9 mouse cellular contexts compared by ENCODE assay signal in genomic region chr7:144653681-144654425, GRCm38 (mm10).
DNase-seq lines count a peak whose midpoint lies in the region; ATAC-seq and TF ChIP-seq lines count a peak whose summit lies in the region.
"Had no signal": no experiment of that assay in that cellular context is flagged by ENCODE, and none has a peak within 500 bp of the region (broad histone marks: within the 10 kb centered on the region; RNA-seq: fewer than 3 reads in every experiment).

No protein-coding gene starts in this region.

- H3K27ac ChIP-seq in forebrain, embryonic 15.5 days (replicated peaks) = peak overlapping the region; percentile 32
- H3K27ac ChIP-seq in hindbrain, embryonic 11.5 days (ENCODE audit: low read depth, low read length) = peak overlapping the region; percentile 79
- H3K27ac ChIP-seq in layer of hippocampus, adult 2 months = peak overlapping the region; percentile 21; the same call in 1 of the 2 replicates
- peak overlapping the region; percentile 85 for H3K27ac ChIP-seq in lung, embryonic 14.5 days (ENCODE audit: low read depth)
- H3K27ac ChIP-seq: heart, adult 2 months had no signal

- peaks cover 19% of the 10 kb centered on the region for H3K4me1 ChIP-seq in forebrain, embryonic 15.5 days
- peaks cover 11% of the 10 kb centered on the region for H3K4me1 ChIP-seq in hindbrain, embryonic 11.5 days (replicated peaks; ENCODE audit: control insufficient read depth, insufficient read depth, low read length)
- peaks cover 14% of the 10 kb centered on the region for H3K4me1 ChIP-seq in lung, embryonic 14.5 days (ENCODE audit: insufficient read depth)

- ATAC-seq in forebrain, embryonic 15.5 days (replicated peaks) = peak; percentile 95
- peak; percentile 95 for ATAC-seq in hindbrain, embryonic 11.5 days (ENCODE audit: low FRiP score)
- ATAC-seq in lung, embryonic 14.5 days (ENCODE audit: insufficient read depth) = peak; percentile 89
- no peak for ATAC-seq in granulocyte monocyte progenitor cell, adult 5-6 weeks (replicated peaks; ENCODE audit: poor library complexity, severe bottlenecking)

- no peak for TF ChIP-seq CTCF in layer of hippocampus, adult 2 months (conservative IDR thresholded peaks at IDR 0.05)
- TF ChIP-seq CTCF in lung, embryonic 14.5 days (IDR thresholded peaks at IDR 0.05; ENCODE audit: low read depth) = no peak

- peak; percentile 62 for DNase-seq in testis, postnatal 14 days (ENCODE audit: low spot score)
- no peak for DNase-seq in testis, postnatal 10 days (ENCODE audit: low spot score)
- peak; percentile 74 for DNase-seq in hindbrain, embryonic 11.5 days (ENCODE audit: low spot score)
- peak; percentile 50 to 74 for DNase-seq in layer of hippocampus, adult 2 months (ENCODE audit: low spot score in 2 of 2)
- peak; percentile 89 for DNase-seq in lung, embryonic 14.5 days
- peak; percentile 97 for DNase-seq in retina, embryonic 14.5 days (ENCODE audit: low spot score)

- no peak overlapping the region for H3K4me2 ChIP-seq in forebrain, embryonic 15.5 days (replicated peaks)
- no peak overlapping the region for H3K4me2 ChIP-seq in hindbrain, embryonic 11.5 days (replicated peaks; ENCODE audit: low read depth, low read length)
- no peak overlapping the region for H3K4me2 ChIP-seq in lung, embryonic 14.5 days

- H3K36me3 ChIP-seq in forebrain, embryonic 15.5 days = no peaks in the 10 kb centered on the region
- no peaks in the 10 kb centered on the region for H3K36me3 ChIP-seq in hindbrain, embryonic 11.5 days (ENCODE audit: control insufficient read depth, insufficient read depth, low read length)
- H3K36me3 ChIP-seq in lung, embryonic 14.5 days (ENCODE audit: insufficient read depth) = peaks cover 12% of the 10 kb centered on the region; the same call in 1 of the 2 replicates

- no peak overlapping the region for H3K9ac ChIP-seq in forebrain, embryonic 15.5 days (replicated peaks)
- peak overlapping the region; percentile 44; the same call in 1 of the 2 replicates for H3K9ac ChIP-seq in hindbrain, embryonic 11.5 days (ENCODE audit: low read depth, low read length)
- no peak overlapping the region; the same call in 1 of the 2 replicates for H3K9ac ChIP-seq in lung, embryonic 14.5 days

- H3K9me3 ChIP-seq in forebrain, embryonic 15.5 days = no peaks in the 10 kb centered on the region
- H3K9me3 ChIP-seq in hindbrain, embryonic 11.5 days (ENCODE audit: control insufficient read depth, low read length) = no peaks in the 10 kb centered on the region
- H3K9me3 ChIP-seq in lung, embryonic 14.5 days (ENCODE audit: low read depth, low read length) = no peaks in the 10 kb centered on the region

- H3K4me3 ChIP-seq in forebrain, embryonic 15.5 days = no peak overlapping the region
- H3K4me3 ChIP-seq in hindbrain, embryonic 11.5 days (ENCODE audit: low read depth, low read length) = no peak overlapping the region
- no peak overlapping the region for H3K4me3 ChIP-seq in layer of hippocampus, adult 2 months
- no peak overlapping the region for H3K4me3 ChIP-seq in lung, embryonic 14.5 days (ENCODE audit: low read depth, low read length)
- H3K4me3 ChIP-seq: heart, adult 2 months had no signal

- no peaks in the 10 kb centered on the region; the same call in 1 of the 2 replicates for H3K27me3 ChIP-seq in forebrain, embryonic 15.5 days
- H3K27me3 ChIP-seq in hindbrain, embryonic 11.5 days (ENCODE audit: control insufficient read depth, insufficient read depth, low read length) = peaks cover 6% of the 10 kb centered on the region; the same call in 1 of the 2 replicates
- H3K27me3 ChIP-seq in lung, embryonic 14.5 days (ENCODE audit: insufficient read depth, low read length) = no peaks in the 10 kb centered on the region; the same call in 1 of the 2 replicates

- WGBS in forebrain, embryonic 15.5 days = 3% methylated on average over 10 of the region's 10 CpGs
- 11% methylated on average over 10 of the region's 10 CpGs for WGBS in hindbrain, embryonic 11.5 days
- WGBS in lung, embryonic 14.5 days = 14% methylated on average over 10 of the region's 10 CpGs

Comparison
In these comparisons a context has a peak if more than half of its experiments do, and no peak if none do; other contexts are left out.
1. H3K27ac ChIP-seq: peak in every context shown above with its lines; median percentile 85 in lung, embryonic 14.5 days; 79 in hindbrain, embryonic 11.5 days; 32 in forebrain, embryonic 15.5 days; 21 in layer of hippocampus, adult 2 months.